Mouse (Mus musculus) erythroblast, embryonic 14.5 days (primary cell): Measurements from ENCODE around the gene Slc17a2.

ENCODE experiments used
- GATA1 ChIP-seq: IDR thresholded peaks from 2 replicates; pipeline ENCODE4 v1.6.1; 2012; ENCODE audit warnings: low read length, inconsistent platforms, mixed read lengths
- TAL1 ChIP-seq: IDR thresholded peaks from 3 replicates; pipeline ENCODE4 v1.6.1; 2012; ENCODE audit warnings: low read length, inconsistent platforms, mixed read lengths

DNA sequence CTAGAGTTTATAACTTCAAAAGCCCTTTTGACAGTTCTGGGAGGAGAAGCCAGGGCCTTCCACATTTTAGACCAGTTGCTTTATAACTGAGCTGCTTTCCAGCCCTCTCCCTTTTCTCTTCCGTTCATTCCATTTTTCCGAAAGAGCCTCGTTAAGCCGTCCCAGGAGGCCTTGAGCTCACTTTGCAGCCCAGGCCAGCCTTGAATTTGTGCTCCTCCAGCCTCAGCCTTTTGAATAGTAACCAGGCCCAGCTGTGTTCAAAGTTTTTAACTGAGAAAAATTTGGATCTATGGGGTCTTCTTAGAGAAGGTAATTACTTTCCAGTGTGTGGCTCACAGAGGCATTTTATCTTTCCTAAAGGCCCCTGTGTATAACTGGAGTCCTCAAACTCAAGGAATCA lies 39.1 kb downstream of the Slc17a2 start:
- TF ChIP-seq TAL1 (no peak), GATA1 (no peak)
